Mouse (Mus musculus): Measurements from ENCODE around the gene Dach1. TPM values are rescaled to one million over a fixed set of nuclear protein-coding genes. Genes with fewer than 3 reads are reported as not detected.

Gene Dach1
- polyA plus RNA-seq, 1 experiment = 3.0 TPM

- Histone ChIP-seq H3K27ac (ENCODE audit: insufficient read depth, low read length) (no peak overlapping the region), H3K4me1 (ENCODE audit: control insufficient read depth, insufficient read depth, low read length) (no peaks in the 10 kb centered on the region), H3K4me3 (ENCODE audit: insufficient read depth, low read length) (no peak overlapping the region)
- TF ChIP-seq POLR2A (IDR thresholded peaks at IDR 0.05; ENCODE audit: extremely low read depth, insufficient read depth, low read length) (no peak), CTCF (IDR thresholded peaks at IDR 0.05; ENCODE audit: extremely low read depth, insufficient read depth, low read length) (no peak)
These were observed 426.8 kb downstream of the Dach1 start for GRCm38 (mm10) chr14:97742785-97743184.
